ENCODE assay signal across 23 mouse cellular contexts in the genomic region with DNA sequence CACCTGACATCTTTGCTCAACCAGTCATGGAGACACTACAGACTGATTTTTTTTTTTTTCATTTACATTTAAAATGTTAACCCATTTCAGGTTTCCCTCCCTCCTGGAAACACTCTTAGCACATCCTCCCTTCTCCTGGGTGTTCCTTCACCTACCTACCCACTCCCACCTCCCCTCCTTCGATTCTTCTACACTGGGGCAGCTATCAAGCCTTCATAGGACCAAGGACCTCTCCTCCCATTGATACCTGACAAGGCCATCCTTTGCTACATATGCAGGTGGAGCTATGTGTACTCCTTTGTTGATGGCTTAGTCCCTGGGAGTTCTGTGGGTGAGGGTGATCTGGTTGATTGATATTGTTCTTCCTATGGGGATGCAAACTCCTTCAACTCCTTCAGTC. TPM values are rescaled to one million over a fixed set of nuclear protein-coding genes. Genes with fewer than 3 reads are reported as not detected.
"Had no signal": no experiment of that assay in that cellular context is flagged by ENCODE, and none has a peak within 500 bp of the region (broad histone marks: within the 10 kb centered on the region; RNA-seq: fewer than 3 reads in every experiment).

No protein-coding gene starts in this region.

- H3K4me1 ChIP-seq: neural tube, embryonic 13.5 days; neural tube, embryonic 15.5 days; stomach, embryonic 15.5 days had no signal

- H3K27me3 ChIP-seq: neural tube, embryonic 13.5 days; neural tube, embryonic 15.5 days; stomach, embryonic 15.5 days had no signal

- H3K4me2 ChIP-seq: neural tube, embryonic 13.5 days; neural tube, embryonic 15.5 days; stomach, embryonic 15.5 days had no signal

- H3K4me3 ChIP-seq: neural tube, embryonic 13.5 days; neural tube, embryonic 15.5 days; stomach, embryonic 15.5 days had no signal

- H3K9me3 ChIP-seq: neural tube, embryonic 13.5 days; neural tube, embryonic 15.5 days; stomach, embryonic 15.5 days had no signal

- H3K9ac ChIP-seq: neural tube, embryonic 13.5 days; neural tube, embryonic 15.5 days; stomach, embryonic 15.5 days had no signal

- H3K27ac ChIP-seq: neural tube, embryonic 13.5 days; neural tube, embryonic 15.5 days; stomach, embryonic 15.5 days; stomach, postnatal 0 days had no signal

- DNase-seq: retina, postnatal 1 day; right cerebral cortex, adult 18-20 months; right cerebral cortex, postnatal 14 days; right cerebral cortex, postnatal 25 days; right cerebral cortex, postnatal 4 days; spleen, adult 18-20 months; thymus, adult 18-20 months; thymus, adult 2 months; thymus, postnatal 14 days; thymus, postnatal 25 days; thymus, postnatal 36 days; thymus, postnatal 4 days had no signal

RNA-seq across cellular contexts. Expression of a gene that starts 40.5 kb away (rescaled TPM):
- total RNA-seq: neutrophil, adult 5-6 weeks had no signal
- polyA plus RNA-seq: neural tube, embryonic 13.5 days; neural tube, embryonic 14.5 days; neural tube, embryonic 15.5 days; spleen, adult 2 months; stomach, embryonic 14.5 days; stomach, embryonic 15.5 days; stomach, embryonic 16.5 days; stomach, postnatal 0 days; thymus, adult 2 months; thymus, postnatal 0 days; urinary bladder, adult 2 months had no signal
